Mouse (Mus musculus) left cerebral cortex, postnatal 14 days (tissue): ENCODE data around the gene Mrm1. TPM values are rescaled to one million over a fixed set of nuclear protein-coding genes. Genes with fewer than 3 reads are reported as not detected.

Source experiments
- DNase-seq, 2 experiments: peaks; one replicate each; pipeline ENCODE4 v3.0.0; 2021 to 2022; ENCODE audit warnings: low spot score in 2 of 2, mixed read lengths in 1 of 2
- intact Hi-C: fragments of 180-260 bp; cut with DNase I; formaldehyde crosslinking; loops from one replicate; pipeline ENCODE4 v1.15.1; 2025
- total RNA-seq, 2 experiments: library from RNA; stranded (reverse); gene quantifications; 2 replicates each; pipeline ENCODE4 v1.2.3; 2021

The Mrm1 gene
- total RNA-seq, 2 experiments from 2014 or later = 17.0 to 17.2 TPM

DNA sequence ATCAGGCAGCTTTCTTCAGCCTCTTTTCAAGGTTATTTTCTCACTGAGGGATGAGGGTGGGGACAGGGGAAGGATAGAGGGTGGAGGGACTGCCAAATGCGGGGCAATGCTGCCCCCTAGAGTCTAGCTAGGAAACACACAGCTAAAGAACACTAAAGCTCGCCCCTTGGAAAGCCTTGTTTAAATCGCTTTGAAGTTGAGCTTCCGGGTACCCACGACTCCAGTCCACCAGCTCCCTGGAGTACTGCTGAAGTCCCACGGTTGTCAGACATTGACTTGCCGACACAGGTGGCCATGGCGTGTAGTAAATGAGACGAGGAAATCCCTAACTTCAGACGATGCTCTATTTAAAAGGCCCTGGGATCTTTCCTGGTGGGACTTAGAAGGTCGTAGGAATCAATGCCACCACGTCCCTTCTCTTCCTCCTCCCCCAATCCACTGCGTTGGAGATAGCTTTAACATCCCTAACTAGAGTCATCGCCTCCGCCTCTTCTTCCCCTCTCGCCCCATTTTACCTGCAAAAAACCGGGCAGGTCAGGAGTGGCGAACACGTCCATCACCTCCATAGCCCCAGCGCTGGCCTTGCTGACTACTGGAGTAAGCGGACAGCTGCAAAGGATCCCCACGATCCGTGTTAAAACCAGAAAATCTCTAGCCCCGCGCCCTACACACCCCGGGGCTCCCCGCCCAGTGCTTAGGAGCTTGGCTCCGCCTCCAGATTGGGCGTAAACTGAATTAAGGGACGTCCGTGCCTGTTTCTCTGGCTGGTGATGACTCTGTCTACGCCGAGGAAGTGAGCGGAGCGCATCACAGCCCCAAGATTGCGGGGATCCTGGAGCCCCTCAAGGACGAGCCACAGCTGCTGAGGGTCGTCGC is 992 bp downstream of the Mrm1 start:
- intact Hi-C loops = no loop called here
- DNase-seq = peak; percentile 77

DNA sequence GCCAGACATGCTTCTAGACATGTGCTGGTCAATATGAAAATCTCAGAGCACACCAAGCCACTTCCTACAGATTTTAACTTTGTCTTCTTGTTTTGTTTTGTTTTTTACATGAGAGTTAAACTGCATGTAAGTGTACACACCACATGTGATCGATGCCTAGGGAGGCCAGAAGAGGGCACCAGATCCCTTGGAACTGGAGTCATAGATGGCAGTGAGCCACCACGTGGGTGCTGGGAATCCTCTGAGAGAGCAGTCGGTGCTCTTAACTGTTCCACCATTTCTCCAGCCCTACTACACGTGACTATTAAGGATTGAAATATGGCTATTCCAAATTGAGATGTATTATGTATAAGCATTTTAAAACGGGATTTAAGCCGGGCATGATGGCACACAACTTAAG is 2.0 kb downstream of the Mrm1 start:
- DNase-seq = no peak
- intact Hi-C loops = no loop called here

DNA sequence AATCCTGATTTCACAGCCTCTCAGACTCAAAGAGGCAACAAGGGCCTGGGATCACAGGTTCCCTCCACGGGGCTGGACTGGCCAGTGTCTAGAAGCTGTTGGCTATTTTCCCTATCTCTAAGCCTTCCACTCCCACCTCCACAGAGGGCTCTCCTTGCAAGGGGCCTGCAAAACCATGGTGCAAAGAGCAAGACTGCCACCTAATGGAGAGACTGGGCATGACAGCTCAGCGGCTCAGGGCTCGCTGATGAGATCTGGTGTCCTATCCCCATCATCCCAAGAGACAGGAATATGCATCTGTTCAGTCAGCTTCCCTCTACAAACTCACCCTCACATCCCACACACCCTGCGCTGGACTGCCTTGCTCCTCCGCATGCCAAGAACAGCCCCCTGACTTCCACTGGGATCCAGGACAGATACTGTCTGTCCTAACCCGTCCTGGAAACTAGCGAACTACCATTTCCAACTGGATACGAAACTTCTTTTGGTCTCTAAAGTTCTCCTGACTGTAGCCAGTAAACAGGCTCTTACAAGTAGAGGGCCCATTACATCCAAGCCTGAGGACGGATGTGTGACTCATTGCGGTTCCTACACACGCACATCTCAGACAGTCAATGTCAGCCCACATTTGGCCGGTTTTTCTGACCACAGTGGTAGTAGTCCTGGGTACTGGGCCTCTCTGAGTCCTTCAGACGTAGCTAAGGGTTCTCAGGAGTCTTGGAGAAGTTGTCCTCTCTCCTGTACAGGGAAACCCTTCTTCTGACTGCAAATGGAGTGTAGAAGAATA is 5.4 kb downstream of the Mrm1 start:
- peak; percentile 81 to 83 for DNase-seq
- intact Hi-C loops = loop anchor here (5.0 kb wide), 1 partner anchor 547 kb away; no protein-coding TSS in a partner anchor

DNA sequence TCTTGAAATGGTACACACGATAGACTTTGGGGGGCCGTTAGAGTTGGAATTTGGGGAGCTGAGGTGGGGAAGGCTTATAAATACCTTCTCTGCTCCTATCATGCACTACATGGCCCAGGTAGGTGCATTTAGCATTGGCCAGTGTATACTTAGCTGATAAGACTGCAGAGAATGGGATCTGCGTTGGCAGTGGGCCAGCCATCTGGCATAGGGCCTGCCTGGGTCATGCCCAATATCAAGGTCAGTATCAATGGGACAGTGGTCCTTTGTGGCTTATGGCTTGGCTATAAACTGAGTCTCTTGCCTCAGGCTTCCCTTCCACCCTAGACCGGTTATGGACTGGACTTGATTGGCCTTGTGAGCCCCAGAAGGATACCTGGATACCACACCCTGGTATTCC is 14.9 kb downstream of the Mrm1 start:
- no peak for DNase-seq
- intact Hi-C loops = no loop called here

DNA sequence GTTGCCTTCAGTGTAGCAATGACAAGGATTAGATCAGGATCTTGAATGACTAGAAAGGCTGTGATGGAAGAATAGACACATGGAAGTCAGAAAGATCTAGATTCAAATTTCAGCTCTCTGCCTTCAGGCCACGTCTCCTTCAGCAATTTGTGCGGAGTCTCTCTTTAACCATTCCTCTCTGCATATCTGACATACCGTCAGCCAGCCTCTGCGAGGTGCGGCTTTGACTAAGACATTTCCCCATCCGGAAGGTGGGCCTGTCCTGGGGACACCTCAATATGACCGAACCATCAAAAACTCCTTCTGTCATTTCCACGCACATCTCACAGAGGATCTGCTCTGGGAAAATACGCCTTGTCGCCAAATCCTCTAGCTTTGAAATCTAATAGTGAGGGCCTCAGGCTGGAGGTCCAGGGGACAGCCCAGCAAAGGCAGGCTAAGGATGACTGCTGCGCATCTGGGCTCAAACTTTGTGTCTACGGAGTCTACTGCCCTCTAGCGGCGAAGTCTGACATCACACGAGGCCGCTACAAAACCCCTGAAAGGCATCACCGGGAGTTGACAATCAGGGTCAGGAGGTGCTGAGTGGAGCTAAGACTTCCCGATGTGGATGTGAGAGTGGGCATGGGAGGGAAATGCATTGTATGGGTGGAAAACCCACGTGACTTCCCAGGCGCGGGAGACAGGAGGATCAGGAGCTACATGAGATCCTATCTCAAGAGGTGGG is 21.5 kb downstream of the Mrm1 start:
- DNase-seq = peak; percentile 60 to 81
- intact Hi-C loops = loop anchor here (5.0 kb wide), 2 partner anchors 285 to 535 kb away; partner anchors contain the start of gene Aatf

DNA sequence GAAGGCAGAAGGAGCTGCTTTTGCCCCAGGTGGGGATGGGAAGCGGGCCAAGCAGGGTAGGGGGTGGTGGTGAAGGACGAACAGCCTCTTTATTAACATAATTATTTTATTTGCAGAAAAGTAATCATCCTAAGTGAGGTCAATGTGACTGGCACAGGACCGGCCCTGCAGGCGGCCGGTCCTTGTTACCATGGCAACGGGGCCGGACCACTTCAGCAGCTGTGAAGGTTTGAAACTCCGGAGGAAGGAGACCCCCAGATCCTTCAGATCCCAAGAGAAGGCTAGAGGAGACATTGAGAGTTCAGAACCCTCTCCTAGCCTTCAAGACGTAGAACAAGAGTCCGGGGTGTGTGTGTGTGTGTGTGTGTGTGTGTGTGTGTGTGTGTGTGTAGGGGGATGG is 22.3 kb downstream of the Mrm1 start:
- intact Hi-C loops = loop anchor here (5.0 kb wide), 2 partner anchors 285 to 535 kb away; partner anchors contain the start of gene Aatf
- no peak for DNase-seq

DNA sequence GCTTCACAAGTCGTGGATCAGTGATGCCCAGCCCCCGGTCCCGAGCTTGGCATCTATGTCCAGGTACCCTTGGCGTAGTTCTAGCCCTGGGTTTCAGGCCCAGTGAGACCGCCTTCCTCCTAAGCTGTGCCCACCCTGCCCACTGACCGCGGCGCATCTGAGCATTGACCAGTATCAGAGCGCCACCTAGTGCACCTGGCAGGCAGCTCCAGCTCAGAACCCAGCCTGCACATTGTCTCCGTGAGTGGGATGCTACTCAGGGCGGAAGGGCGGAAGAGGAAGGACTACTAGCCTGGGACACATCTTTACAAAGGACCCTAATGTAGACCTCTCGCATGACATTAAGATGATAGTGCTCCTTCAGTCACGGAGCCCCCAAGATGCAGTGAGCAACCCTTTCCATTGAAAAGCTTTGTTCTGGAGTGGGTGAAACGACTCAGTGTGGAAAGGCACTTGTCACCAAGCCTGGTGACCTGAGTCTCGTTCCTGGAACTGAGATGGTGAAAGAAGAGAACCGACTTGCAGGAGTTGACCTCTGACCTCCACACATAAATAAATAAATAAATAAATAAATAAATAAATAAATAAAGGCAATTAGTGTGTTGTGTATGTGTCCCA is 24.7 kb downstream of the Mrm1 start:
- DNase-seq = peak; percentile 78 to 83
- intact Hi-C loops = loop anchor here (2.0 to 5.0 kb wide), 4 partner anchors 72 to 532 kb away; partner anchors contain the start of gene Aatf

DNA sequence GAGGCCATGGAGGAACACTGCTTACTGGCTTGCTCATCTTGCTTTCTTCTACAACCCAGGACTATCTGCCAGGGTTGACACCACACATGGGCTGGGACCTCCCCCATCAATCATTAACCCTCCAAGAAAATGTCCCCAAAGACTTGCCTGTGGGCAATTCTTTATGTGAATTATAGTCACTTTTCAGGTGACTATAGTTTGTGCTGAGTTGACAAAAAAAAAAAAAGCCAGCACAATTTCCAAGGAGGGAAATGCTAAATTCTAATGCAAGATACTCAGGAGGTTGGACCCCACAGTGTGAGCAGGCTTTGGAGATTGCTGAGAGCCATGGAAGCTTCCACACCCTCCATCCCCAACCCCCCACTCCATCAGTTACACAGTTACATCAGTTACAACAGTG is 25.8 kb downstream of the Mrm1 start:
- no peak for DNase-seq
- intact Hi-C loops = loop anchor here (5.0 kb wide), 1 partner anchor 71 kb away; no protein-coding TSS in a partner anchor

DNA sequence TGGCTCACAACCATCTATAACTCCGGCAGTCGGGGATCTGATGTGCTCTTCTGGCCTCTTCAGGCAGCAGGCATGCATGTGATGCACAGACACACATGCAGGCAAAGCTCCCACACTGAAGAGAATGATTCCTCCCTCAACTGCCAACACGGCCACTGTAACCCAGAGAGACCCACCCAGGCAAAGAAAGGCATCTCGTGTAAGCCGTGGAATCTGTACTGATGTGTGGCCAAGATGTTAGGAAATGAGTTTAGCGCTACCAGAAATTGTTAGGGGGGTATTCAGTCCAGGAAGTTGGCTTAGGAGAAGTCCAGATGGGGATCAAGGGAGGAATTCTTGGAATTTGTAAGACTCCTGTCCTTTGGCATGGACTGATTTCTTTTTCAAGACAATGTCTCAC is 28.9 kb downstream of the Mrm1 start:
- intact Hi-C loops = loop anchor here (5.0 kb wide), 1 partner anchor 68 kb away; no protein-coding TSS in a partner anchor
- DNase-seq = no peak

DNA sequence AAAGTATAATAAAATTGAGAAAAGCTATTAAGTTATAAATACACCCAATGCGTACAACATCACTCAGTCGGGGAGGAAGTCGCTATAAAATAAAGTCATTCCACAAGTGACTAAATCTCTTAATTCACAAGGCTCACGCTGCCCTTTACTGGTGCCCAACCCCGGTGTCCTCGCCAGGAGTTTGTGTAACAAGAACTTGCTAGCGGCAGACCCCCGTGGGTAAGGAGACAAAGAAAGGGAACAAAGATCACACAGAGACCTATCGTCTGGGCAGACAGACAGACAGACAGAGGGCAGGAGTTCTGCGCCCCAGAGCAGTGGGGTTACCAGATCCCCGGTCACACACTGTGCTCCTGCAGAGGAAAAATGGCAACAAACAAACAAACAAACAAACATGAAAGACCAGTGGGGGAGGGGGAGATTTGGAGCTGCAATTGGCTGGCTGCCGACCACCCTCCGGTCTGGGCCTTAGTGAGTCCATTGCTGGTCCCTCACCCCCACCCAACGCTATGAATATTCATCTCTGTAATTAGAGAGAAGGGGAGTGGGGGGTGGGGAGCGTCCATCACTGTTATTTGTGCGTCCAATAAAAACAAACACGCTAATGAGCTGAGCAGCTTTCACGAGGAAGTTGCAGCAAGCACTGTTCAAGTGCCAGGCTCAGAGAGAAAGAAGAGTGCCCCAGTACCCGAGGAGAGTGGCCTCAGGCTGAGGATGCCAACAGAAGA is 39.0 kb downstream of the Mrm1 start:
- intact Hi-C loops = no loop called here
- peak in 1 of 2 experiments; percentile 46 for DNase-seq

DNA sequence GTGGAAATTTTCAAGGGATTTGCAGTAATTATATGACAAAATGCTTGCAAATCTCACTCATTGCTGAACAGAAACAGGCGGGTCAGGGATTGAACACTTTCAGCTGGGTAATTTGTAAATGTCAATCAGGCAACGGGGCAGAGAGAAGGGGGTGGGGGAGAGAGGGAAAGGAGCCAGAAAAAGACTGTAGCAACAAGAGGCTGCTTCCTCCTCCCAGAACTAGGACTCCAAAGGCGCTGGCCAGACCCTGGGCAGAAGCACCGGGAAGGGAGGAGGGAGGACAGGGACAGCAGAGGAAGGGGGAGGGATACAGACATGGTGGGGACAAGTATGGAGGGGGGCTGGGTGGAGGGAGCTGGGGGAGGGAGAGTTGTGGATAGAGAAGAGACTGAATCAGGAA is 43.8 kb downstream of the Mrm1 start:
- DNase-seq = no peak
- intact Hi-C loops = no loop called here

DNA sequence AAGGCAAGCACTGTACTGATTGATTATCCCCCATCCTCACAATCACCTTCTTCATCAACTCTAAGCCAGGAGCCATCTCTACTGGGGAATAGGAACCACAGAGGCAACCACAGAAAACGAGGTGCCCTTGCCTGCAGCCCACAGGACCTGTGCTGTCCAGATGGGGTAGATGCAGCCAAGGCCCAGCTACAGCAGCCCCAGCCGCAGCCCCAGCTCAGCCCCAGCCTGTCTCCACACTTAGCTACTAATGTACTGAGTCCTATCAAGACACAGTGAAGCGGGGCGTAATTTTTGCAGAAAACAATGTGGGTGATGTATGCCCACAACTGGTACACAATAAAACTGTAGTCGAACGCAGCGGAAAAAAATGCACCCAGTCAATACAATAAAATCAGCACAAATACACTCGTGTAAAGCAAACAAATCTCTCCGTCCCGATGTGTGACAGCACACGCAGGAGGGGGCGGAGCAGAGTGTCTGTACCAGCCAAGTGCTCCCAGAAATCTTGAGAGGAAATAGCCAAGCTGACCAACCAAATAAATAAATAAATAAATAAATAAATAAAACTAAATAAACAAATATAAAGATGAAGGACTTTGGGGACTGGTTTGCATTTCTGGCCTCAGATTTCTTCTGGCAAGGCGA is 44.3 kb downstream of the Mrm1 start:
- no peak for DNase-seq
- intact Hi-C loops = no loop called here

DNA sequence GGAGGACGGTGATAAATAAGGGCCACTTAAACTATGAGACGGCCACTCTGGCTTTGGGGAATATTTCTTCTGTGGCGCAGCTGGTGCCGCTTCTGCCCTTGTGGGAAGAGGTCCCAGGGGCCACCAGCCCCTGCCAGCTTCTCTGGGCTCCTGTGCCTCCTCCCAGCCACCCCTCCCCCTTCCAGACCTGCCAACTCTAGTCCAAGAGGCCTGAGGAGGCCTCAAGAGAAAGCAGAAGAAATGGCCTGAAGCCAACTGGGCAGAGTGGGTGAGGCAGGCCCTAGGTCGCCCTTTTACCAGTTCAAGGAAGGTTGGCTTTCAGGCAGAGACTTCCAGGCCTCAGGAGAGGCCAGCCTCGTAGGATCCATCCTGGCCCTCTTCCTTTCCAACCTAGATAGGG is 51.4 kb downstream of the Mrm1 start:
- DNase-seq = no peak
- intact Hi-C loops = no loop called here

DNA sequence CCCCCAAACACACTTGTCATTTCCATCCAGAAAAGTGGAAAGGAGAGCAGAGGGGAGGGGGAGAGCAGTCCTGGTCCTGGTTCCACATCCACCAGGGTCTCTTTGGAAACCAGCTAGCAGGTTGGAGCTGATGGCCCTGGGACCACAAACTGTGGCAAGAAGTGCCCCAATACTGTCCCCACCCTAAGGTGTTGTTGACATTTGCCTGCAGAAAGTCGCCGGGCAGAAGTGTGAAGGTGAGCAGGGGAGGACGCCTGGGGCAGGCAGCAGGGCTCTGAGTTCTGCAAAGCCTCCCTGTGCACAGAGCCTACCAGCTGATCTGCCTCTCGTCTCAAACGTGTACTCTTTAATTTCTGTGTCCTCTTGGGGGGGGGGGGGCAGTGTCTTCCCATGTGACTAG is 54.2 kb downstream of the Mrm1 start:
- intact Hi-C loops = no loop called here
- no peak for DNase-seq

DNA sequence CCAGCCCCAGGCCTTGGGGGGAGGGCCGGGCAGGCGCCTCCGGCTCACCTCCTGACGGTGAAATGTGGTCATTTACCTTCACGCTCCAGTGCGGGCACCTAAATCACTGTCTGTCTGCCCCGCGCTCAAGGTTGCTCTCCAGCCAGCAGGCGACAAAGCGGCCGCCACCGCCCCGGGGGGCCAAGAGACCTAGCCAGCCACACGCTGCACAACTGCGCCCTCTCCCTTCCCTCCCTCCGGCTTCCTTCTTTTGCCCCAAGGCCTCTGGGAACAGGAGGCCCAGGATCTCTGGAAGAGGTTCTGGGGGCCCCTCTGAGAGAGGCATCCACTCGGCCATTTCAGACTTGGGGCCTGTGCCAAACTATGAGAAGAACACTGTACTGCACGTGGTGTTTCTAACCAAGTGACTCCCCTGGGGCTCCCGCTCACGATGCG is 54.8 kb downstream of the Mrm1 start:
- no peak for DNase-seq
- intact Hi-C loops = no loop called here

DNA sequence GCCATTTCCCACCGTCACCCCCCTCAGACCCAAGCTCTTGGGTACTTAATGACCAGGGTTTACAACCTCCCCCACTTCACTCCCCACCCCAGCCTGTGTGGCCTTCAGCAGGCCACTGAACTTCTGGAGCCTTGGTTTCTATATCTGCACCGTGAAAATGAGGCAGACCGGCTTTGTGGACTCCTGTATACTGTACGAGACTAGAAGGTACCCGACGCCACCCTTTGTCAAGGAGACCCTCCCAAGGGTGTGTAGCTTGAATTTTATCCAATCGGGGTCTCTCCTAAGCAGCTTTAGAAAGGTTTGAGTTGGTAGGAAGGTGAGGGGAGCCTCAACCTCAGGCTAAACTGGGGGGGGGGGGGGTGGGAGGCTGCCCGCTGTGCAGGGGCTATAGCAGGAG is 55.2 kb downstream of the Mrm1 start:
- intact Hi-C loops = no loop called here
- DNase-seq = no peak
